Mouse (Mus musculus): ENCODE data around the gene Prkcz.

DNA sequence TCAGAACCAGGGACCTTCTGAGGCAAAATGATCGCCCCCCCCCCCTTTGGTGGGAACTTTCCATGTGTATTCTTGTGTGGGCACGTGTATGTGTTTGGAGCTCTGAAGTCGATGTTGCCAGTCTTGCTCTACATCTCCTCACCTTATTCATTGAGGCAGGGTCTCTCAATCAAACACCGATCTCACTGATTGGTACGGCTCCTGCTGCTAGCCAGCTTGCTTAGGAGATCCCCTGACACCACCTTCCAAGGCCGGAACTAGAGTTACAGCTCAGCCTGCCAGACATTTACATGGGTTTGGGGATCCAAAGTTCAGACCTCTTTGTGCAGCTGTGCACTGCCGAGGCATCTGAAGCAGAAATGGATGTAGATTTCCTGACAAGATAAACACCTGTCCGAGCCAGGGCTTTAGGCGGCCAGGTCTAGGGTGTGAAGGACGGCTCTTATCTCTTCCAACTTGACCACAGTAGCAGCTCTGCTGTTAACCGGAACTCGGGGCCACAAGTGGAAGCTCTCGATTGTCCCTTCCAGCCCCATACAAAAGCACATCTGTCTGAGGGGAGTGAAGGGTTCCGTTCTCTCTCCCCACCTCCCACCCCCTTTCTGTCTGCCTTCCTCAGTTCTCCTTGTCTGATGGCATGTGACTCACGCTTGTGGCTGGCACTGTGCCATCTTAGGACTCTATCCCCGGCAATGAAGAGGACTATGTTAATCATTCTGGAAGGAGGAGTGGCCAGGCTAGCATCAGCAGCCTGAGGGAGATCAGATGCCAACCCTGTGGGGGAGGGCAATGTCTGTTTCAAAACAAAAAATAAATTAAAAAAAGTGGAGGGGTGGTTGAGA lies 81.0 kb downstream of the Prkcz start:
- TF ChIP-seq SMC3 (IDR thresholded peaks at IDR 0.05; ENCODE audit: low read depth, low read length) (no peak), CTCF (conservative IDR thresholded peaks at IDR 0.05 in 1 of 2, IDR thresholded peaks at IDR 0.05 in 1 of 2; ENCODE audit: low read depth in 2 of 2, low read length in 2 of 2) (no peak), POLR2A (IDR thresholded peaks at IDR 0.05; ENCODE audit: low read depth, low read length) (no peak), UBTF (IDR thresholded peaks at IDR 0.05; ENCODE audit: low read depth, low read length) (no peak), MAFK (IDR thresholded peaks at IDR 0.05; ENCODE audit: insufficient replicate concordance, low read length) (no peak), CHD1 (IDR thresholded peaks at IDR 0.05; ENCODE audit: low read depth, low read length) (no peak), CHD2 (IDR thresholded peaks at IDR 0.05; ENCODE audit: low read length) (no peak), IRF4 (IDR thresholded peaks at IDR 0.05; ENCODE audit: low read depth, low read length) (no peak), ZNF384 (IDR thresholded peaks at IDR 0.05; ENCODE audit: low read depth, low read length) (no peak), ZMIZ1 (IDR thresholded peaks at IDR 0.05; ENCODE audit: low read depth, low read length) (no peak)
